Mouse (Mus musculus) hindbrain, embryonic 11.5 days (tissue): Measurements from ENCODE around the gene Pgp. TPM values are rescaled to one million over a fixed set of nuclear protein-coding genes. Genes with fewer than 3 reads are reported as not detected.
A peak's percentile ranks its signal among the peaks of the same experiment; 100 is the strongest.

ENCODE experiments used
- ATAC-seq: fragments of 200-750 bp; cut with Nextera tagmentation; 2 replicates; pipeline ENCODE4 v1.8.0; 2017; ENCODE audit warnings: mild to moderate bottlenecking, moderate TSS enrichment, moderate library complexity; ENCODE audit not compliant: low FRiP score
- DNase-seq: peaks from one replicate; pipeline ENCODE4 v3.0.0-alpha.2; 2015; ENCODE audit warnings: low spot score
- H3K27ac ChIP-seq: fragments of 300-500 bp; sonication (generic); 2 replicates; pipeline ENCODE4 v1.5.1; 2014; ENCODE audit warnings: mild to moderate bottlenecking, low read depth, low read length
- H3K27me3 ChIP-seq: fragments of 300-500 bp; sonication (generic); 2 replicates; pipeline ENCODE4 v1.6.1; 2014; ENCODE audit warnings: mild to moderate bottlenecking, low read length, moderate library complexity, mixed read lengths; ENCODE audit not compliant: control insufficient read depth, insufficient read depth
- H3K36me3 ChIP-seq: fragments of 300-500 bp; sonication (generic); 2 replicates; pipeline ENCODE4 v1.6.1; 2014; ENCODE audit warnings: mild to moderate bottlenecking, low read length, moderate library complexity, mixed read lengths; ENCODE audit not compliant: control insufficient read depth, insufficient read depth
- H3K4me1 ChIP-seq: fragments of 300-500 bp; sonication (generic); replicated peaks from 2 replicates; pipeline ENCODE4 v1.6.1; 2014; ENCODE audit warnings: low read length, mixed read lengths; ENCODE audit not compliant: control insufficient read depth, insufficient read depth
- H3K4me2 ChIP-seq: fragments of 300-500 bp; sonication (generic); replicated peaks from 2 replicates; pipeline ENCODE4 v1.6.1; 2014; ENCODE audit warnings: mild to moderate bottlenecking, low read depth, low read length
- H3K4me3 ChIP-seq: fragments of 300-500 bp; sonication (generic); 2 replicates; pipeline ENCODE4 v1.5.1; 2014; ENCODE audit warnings: low read depth, low read length
- H3K9ac ChIP-seq: fragments of 300-500 bp; sonication (generic); 2 replicates; pipeline ENCODE4 v1.6.1; 2014; ENCODE audit warnings: low read depth, low read length
- H3K9me3 ChIP-seq: fragments of 300-500 bp; sonication (generic); 2 replicates; pipeline ENCODE4 v1.6.1; 2016; ENCODE audit warnings: low read length; ENCODE audit not compliant: control insufficient read depth
- WGBS: fragments of 180-500 bp; shearing (Covaris S2); extraction: QIAGEN DNeasy Blood & Tissue Kit; methylation state at CpG from one replicate; pipeline ENCODE4 v1.1.7; 2014; 5-methylcytosine and 5-hydroxymethylcytosine counted together
- polyA plus RNA-seq: library from polyadenylated mRNA; unstranded; fragments of >200 nt; fragmentation: Nextera tagmentation; extraction: Ambion mirVana; gene quantifications from 2 replicates; pipeline ENCODE4 v1.2.1, GENCODE M21; 2014

The Pgp gene
- polyA plus RNA-seq, 1 experiment from 2014 or later = 64.6 TPM

GRCm38 (mm10) chr17:24469336-24469909 is 769 bp upstream of the Pgp start:
- Histone ChIP-seq H3K9ac (peak overlapping the region; percentile 64), H3K36me3 (no peaks in the 10 kb centered on the region), H3K27ac (peak overlapping the region; percentile 80), H3K9me3 (no peaks in the 10 kb centered on the region), H3K4me3 (peak overlapping the region; percentile 93), H3K4me1 (peaks cover 10% of the 10 kb centered on the region), H3K4me2 (peak overlapping the region; percentile 57), H3K27me3 (no peaks in the 10 kb centered on the region)
- 18% methylated on average over 7 of the region's 7 CpGs for WGBS
- ATAC-seq (no peak), DNase-seq (no peak)

DNA sequence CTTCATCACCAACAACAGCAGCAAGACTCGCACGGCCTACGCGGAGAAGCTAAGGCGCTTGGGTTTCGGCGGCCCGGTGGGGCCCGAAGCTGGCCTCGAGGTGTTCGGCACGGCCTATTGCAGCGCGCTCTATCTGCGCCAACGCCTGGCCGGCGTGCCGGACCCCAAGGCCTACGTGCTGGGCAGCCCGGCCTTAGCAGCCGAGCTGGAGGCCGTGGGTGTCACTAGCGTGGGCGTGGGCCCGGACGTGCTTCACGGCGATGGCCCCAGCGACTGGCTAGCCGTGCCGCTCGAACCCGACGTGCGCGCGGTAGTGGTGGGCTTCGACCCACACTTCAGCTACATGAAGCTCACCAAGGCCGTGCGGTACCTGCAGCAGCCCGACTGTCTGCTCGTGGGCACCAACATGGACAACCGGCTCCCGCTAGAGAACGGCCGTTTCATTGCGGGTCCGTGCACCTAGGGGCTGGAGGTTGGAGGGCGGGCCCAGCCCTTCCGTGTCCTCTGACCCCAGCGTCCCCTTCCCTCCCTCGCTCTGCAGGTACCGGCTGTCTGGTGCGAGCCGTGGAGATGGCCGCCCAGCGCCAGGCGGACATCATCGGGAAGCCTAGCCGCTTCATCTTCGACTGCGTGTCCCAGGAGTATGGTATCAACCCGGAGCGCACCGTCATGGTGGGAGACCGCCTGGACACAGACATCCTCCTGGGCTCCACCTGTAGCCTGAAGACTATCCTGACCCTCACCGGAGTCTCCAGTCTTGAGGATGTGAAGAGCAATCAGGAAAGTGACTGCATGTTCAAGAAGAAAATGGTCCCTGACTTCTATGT is 722 bp downstream of the Pgp start:
- ATAC-seq = peak; percentile 31
- WGBS = 1% methylated on average over 68 of the region's 68 CpGs

GRCm38 (mm10) chr17:24472512-24472911 is 2.3 kb downstream of the Pgp start:
- H3K4me3 ChIP-seq = peak overlapping the region; percentile 93; the same call in 1 of the 2 replicates

More for the DNA sequence above, 722 bp downstream of the Pgp start:
- Histone ChIP-seq H3K4me1 (peaks cover 10% of the 10 kb centered on the region), H3K36me3 (0 out of 2 replicates have a peak, but pooled peaks cover 2% of the 10 kb centered on the region), H3K9ac (peak overlapping the region; percentile 89), H3K27ac (peak overlapping the region; percentile 80), H3K4me3 (peak overlapping the region; percentile 93), H3K27me3 (no peaks in the 10 kb centered on the region), H3K4me2 (peak overlapping the region; percentile 99), H3K9me3 (no peaks in the 10 kb centered on the region)
- DNase-seq = no peak

GRCm38 (mm10) chr17:24473612-24474275 is 3.6 kb downstream of the Pgp start, which contains the start of gene Bricd5:
Bricd5 (plus strand) TSS chr17:24473884.
- ATAC-seq (no peak), DNase-seq (no peak)
- H3K4me2 ChIP-seq = no peak within 1 kb of the TSS
- peak within 1 kb of the TSS; percentile 7; the same call in 1 of the 2 replicates for H3K27ac ChIP-seq
- H3K27me3 ChIP-seq = no peaks in the 10 kb centered on the region
- 0 out of 2 replicates have a peak within 1 kb of the TSS, but pooled peaks have one; percentile 93 for H3K4me3 ChIP-seq
- H3K9ac ChIP-seq = no peak within 1 kb of the TSS
- 79% methylated on average over 6 of the region's 6 CpGs for WGBS
- peaks cover 6% of the 10 kb centered on the region; the same call in 1 of the 2 replicates for H3K36me3 ChIP-seq
- H3K4me1 ChIP-seq = peaks cover 12% of the 10 kb centered on the region
- no peaks in the 10 kb centered on the region for H3K9me3 ChIP-seq

More at GRCm38 (mm10) chr17:24472512-24472911, 2.3 kb downstream of the Pgp start:
- H3K9me3 ChIP-seq = no peaks in the 10 kb centered on the region
- no peak overlapping the region for H3K27ac ChIP-seq
- peaks cover 6% of the 10 kb centered on the region; the same call in 1 of the 2 replicates for H3K36me3 ChIP-seq
- ATAC-seq (no peak), DNase-seq (no peak)
- H3K4me1 ChIP-seq = peaks cover 10% of the 10 kb centered on the region
- peak overlapping the region; percentile 99; the same call in 1 of the 2 replicates for H3K4me2 ChIP-seq
- whole genome bisulfite sequencing = 89% methylated on average over 4 of the region's 4 CpGs
- no peak overlapping the region for H3K9ac ChIP-seq
- H3K27me3 ChIP-seq = no peaks in the 10 kb centered on the region

- H3K4me2 ChIP-seq = no peak overlapping the region
- no peak overlapping the region for H3K4me3 ChIP-seq
- H3K4me1 ChIP-seq = peaks cover 12% of the 10 kb centered on the region
- no peak overlapping the region for H3K9ac ChIP-seq
- H3K9me3 ChIP-seq = no peaks in the 10 kb centered on the region
- DNase-seq (no peak), ATAC-seq (no peak)
- no peaks in the 10 kb centered on the region for H3K27me3 ChIP-seq
- 80% methylated on average over 5 of the region's 5 CpGs for WGBS
- H3K27ac ChIP-seq = no peak overlapping the region
- H3K36me3 ChIP-seq = peaks cover 6% of the 10 kb centered on the region; the same call in 1 of the 2 replicates
These were observed 4.4 kb downstream of the Pgp start for GRCm38 (mm10) chr17:24474557-24474956.

- Histone ChIP-seq H3K4me3 (no peak overlapping the region), H3K9me3 (no peaks in the 10 kb centered on the region), H3K9ac (no peak overlapping the region), H3K4me2 (no peak overlapping the region), H3K36me3 (peaks cover 6% of the 10 kb centered on the region; the same call in 1 of the 2 replicates), H3K4me1 (peaks cover 12% of the 10 kb centered on the region), H3K27ac (no peak overlapping the region), H3K27me3 (no peaks in the 10 kb centered on the region)
- ATAC-seq (no peak), DNase-seq (no peak)
- WGBS = 94% methylated on average over 6 of the region's 6 CpGs
These were observed 5.4 kb downstream of the Pgp start for GRCm38 (mm10) chr17:24475586-24475985.

GRCm38 (mm10) chr17:24476022-24476776 is 6.0 kb downstream of the Pgp start:
- 91% methylated on average over 10 of the region's 10 CpGs for WGBS
- no peak overlapping the region for H3K9ac ChIP-seq
- ATAC-seq (no peak), DNase-seq (no peak)
- H3K9me3 ChIP-seq = no peaks in the 10 kb centered on the region
- H3K4me2 ChIP-seq = no peak overlapping the region
- H3K27ac ChIP-seq = no peak overlapping the region
- H3K4me1 ChIP-seq = peaks cover 12% of the 10 kb centered on the region
- peaks cover 6% of the 10 kb centered on the region; the same call in 1 of the 2 replicates for H3K36me3 ChIP-seq
- no peaks in the 10 kb centered on the region for H3K27me3 ChIP-seq
- no peak overlapping the region for H3K4me3 ChIP-seq
